Mouse (Mus musculus) layer of hippocampus, postnatal 25 days (tissue): ENCODE results near the gene Pak1. TPM values are rescaled to one million over a fixed set of nuclear protein-coding genes. Genes with fewer than 3 reads are reported as not detected.
"Not testable (repeated sequence)": the region's sequence is repeated elsewhere in the genome, so short reads cannot be mapped to it uniquely, and the experiment has no call there.

Source experiments
- DNase-seq, 2 experiments: peaks; one replicate each; pipeline ENCODE4 v3.0.0; 2022; ENCODE audit warnings: mixed read lengths in 2 of 2, low spot score in 1 of 2; ENCODE audit errors: extremely low spot score in 1 of 2
- total RNA-seq, 2 experiments: library from RNA; stranded (reverse); gene quantifications; 2 replicates each; pipeline ENCODE4 v1.2.3; 2021

Pak1 gene
- total RNA-seq, 2 experiments from 2014 or later = 213 to 237 TPM

DNA sequence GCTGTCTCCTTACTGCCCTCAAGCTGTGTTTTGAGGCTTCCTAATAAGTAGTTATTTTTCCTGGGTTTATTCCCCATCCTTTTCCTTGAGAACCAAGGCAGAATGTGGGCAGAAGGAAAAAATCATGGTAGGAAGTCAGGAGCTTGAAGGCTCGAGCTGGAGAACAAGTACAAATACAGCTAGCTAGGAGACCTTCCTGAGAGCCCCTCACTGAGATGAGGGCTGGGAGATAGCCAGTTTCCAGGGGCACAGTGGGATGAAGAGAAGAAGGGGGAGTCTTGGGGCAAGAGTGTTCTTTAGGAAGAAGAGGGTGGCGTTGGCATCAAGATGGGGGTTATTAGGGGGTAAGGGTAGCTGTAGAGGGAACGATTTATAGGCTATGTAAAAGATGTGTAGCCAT is 56.1 kb downstream of the Pak1 start:
- no peak for DNase-seq

DNA sequence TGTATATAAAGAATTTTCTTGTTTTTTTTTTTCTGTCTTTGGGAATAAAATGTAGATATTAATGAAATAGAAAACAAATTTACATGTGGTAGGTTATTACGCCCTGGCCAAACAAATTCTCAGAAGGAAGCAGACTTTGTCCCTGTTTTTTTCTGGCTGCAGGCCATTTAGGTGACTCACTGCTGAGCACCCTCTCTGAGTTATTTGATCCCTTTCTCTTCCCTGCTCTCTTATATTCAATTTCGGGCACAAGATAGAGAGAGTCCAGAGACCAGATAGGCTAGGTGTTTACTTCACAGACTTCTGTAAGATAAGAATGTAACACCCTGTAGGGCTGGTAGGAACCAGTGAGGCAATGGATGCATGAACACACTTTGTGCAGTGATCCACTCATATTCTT is 57.2 kb downstream of the Pak1 start:
- DNase-seq = no peak

DNA sequence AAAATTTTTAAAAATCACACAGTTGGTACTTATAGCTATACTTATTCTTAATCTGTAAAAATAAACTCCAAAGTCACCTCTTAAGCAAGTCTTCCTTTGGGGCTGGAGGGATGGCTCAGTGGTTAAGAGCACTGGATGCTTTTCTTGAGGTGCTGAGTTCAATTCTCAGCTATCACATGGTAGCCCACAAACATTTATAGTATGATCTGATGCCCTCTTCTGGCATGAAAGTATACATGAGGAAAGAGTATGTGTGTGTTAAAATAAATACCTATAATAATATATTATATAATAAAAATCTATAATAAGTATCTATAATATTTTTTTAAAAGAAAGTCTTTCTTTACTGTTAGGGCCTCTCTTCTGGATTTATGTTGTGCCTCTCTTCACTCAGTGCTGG is 58.2 kb downstream of the Pak1 start:
- no peak for DNase-seq

DNA sequence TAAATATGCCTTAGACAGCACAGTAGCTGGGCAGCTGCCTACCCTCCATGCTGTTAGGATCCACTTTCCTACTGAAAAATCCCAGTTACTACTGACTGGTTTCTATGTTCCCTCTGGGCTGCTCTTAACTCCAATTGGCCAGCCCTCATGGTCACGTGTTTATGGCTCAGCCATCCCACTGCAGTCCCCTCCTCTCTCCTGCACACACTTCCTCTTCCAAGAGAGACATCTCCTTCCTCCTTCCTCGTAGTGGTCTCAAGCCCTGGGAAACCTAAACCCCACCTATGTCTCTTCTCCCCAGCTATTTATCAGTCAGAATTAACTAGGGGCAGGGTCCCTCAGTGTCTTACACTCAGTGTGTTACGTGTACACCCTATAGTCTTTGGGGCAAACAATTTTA is 61.2 kb downstream of the Pak1 start:
- DNase-seq = not testable (repeated sequence)

DNA sequence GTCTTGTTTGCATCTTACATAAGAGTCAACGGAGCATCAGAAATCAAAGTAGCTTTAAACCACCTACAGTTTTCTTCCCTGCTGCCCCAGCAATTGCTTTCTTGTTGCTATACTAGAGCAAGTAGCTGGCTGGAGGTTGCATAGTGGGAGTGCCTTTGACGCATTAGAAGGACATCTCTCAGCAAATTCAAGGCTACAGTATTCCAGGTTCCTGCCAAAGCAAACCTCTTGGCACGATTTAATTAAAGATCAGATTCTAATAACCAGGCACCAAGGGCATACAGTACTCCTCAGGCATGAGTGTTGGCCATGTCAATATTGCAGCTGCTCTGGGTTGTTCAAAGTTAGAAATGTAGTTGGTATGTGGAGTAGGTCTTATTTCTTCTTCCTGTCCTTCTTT is 62.0 kb downstream of the Pak1 start:
- DNase-seq = no peak

DNA sequence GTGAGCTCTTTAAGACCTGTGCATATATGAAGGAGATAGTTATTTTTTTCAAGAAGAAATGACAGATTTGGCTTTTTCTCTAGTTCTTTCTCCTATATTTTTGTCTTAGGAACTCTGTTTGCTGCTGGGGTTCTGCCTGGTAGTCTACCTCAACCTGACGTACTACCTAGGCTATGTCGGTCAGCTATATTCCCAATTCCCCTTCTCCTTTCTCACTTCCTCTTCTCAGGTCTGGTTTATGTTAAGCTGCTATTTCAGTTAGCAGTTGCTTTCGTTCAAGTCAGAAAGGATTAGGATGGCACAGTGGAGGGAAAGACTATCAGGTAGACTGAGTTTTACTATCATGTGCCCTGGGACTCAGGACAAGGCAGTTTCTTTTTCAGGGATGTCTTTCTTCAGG is 75.2 kb downstream of the Pak1 start:
- no peak for DNase-seq

DNA sequence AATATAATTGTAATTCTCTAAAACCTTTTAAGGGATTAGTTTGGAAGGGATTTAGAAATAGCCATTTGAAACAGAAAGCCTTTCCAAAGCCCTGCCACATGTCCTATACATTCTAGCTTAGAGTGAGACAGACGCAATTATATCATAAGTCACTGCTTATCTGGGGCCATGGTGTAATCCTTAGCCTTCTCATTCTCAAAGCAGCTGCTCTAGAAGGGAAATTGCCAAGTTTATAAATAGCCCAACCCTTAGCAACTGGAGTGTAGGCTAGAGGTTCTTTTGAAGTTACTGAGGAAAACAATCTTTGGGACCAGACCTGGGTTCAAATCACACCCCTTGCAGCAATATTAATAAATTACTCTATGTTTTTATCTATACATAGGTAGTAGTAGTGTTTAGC is 76.2 kb downstream of the Pak1 start:
- DNase-seq = no peak

DNA sequence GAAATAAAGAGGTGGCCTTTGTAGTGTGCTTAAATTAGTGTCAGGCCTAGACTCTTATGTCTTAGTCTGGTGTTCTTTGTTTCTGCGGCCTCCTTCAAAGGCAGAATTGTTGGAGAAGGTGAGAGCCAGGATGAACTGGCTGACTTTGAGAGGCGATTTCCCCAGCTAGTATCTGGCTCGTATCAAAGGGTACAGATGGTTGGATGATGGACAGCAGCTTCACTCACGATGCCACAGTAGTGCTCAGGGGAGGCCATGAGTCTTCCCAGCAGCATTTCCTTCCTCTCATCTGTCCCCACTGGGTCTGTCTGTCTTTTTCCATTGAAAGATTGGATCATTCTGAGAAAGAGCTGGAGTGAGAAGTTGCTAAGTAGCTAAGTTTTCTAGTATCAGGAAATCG is 79.5 kb downstream of the Pak1 start:
- DNase-seq = no peak

DNA sequence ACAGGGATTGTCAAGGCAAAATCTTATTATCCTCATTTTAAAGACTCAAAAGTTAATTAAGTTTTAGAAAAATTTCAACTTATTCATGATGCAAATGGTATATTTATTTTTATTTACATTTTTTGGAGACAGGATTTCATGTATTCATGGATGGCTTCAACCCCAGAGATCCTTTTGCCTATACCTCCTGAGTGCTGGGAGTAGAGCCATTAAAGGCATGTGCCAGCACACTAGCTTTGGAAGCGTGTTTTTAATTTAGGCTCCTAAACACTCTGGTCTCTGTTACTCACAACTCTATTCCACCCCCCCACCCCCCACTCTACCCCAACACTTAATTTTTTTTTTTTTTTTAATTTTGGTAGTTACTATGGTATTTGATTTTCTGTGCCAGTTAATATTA is 80.4 kb downstream of the Pak1 start:
- no peak for DNase-seq

DNA sequence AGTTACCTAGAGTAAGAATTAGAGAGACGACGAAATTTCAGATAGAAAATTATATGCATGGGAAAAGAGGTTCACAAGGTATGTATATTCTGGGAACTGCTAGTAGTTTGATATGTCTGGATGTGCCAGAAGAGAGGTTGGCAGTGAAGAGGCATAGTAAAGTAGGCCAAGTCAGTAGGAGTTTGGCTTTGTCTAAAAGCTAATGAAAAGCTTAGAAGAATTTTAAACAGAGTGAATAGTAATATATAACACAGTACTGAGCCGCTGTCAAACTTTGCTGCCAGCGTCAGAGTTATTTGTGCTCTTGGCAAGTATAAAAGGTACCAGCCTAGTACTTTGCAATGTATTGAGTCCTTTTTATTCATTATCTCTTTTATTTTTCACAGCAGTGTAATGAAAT is 84.1 kb downstream of the Pak1 start:
- DNase-seq = no peak

DNA sequence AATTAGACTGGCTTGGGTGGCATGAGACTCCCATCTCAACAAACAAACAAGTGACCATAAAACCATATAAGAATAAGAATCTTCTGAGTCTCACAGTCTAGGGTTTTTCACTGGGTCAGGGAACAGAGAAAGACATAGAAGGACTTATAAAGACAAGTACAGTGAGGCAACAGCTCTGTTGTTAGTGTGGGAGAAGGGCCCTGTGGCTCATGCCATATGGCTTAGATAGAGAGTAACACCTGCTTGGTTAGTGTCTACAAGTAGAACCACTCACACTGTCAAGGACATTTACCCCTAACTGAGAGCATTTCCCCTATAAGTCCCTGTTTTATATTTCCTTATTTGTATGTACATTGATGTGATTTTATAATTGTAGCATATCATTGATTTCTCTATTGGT is 85.0 kb downstream of the Pak1 start:
- no peak for DNase-seq

DNA sequence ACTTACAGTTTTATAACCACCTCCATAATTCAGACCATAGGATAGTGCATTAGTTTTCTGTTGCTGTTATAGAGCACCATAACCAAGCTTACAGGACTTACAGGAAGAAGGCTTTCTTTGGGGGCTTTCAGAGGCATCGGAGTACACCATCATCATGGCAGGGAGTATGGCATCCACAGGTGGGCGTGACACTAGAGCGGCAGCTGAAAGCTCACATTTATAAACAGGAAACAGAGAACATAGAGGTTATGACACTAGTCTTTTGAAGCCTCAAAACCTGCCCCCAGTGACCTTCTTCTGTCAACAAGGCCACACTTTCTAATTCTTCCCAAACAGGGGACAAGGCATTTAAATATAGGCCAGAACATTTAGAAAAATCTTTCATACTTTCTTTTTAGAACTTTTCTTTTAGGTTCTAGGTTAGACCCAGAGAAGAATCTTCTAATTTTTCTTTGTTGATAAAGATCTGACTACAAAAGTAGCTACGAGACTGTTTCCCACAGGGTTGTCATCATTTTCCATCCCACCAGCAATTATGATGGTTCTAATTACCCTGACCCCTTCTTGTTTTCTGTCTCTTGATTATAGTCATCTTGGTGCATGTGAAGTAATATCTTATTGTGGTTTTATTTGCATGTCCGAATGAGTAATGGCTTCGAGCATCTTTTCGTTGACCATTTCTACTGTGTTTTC is 89.7 kb downstream of the Pak1 start:
- no peak for DNase-seq

DNA sequence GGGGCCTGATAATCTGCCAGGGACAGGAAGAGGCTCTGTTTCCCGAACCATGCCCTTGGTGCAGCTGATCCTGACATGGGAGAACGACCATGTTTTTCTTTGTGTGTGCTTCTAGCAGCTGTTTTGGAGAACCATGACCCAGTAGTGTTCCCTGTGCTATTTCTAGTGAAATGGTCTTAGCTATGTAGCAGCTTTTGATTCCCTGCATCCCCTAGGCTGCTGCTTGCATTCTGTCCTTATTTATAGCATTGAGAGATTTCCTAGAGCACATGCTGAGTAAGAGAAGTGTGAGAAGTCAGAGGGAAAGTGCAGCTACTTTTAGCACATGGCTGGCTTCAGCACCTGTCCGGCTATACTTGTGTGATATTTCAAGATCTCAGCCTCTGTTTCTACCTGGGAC is 123.3 kb downstream of the Pak1 start:
- DNase-seq = no peak

DNA sequence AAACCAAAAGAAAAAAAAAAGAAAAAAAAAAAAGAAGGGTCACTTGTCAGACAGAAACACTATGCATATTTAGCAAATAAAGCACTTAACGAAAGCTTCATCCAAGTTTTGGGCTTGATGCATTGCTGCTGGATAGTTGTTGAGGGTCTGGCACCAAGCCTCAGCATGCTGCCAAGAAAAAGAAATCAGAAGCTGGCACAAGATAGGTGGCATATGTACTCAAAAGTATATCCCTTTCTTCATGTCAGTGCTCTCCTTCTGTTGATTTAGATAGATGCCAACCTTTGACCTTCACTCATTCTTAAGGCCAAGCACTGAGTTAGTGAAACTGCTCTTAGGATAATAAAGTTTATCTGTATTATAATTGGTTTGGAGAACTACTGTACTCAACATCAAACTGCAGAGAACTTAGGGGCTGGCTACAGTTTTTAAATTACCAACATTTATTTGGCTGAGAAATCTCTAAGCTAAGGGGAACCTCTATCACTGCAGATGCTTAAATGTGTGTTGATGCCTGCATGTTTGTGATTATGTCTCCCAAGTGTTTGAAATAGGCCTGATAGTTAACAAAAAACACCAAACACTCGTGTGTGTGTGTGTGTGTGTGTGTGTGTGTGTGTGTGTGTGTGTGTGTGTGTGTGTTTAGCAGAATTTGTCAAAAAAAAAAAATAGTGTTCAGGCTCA is 126.6 kb downstream of the Pak1 start:
- no peak for DNase-seq

DNA sequence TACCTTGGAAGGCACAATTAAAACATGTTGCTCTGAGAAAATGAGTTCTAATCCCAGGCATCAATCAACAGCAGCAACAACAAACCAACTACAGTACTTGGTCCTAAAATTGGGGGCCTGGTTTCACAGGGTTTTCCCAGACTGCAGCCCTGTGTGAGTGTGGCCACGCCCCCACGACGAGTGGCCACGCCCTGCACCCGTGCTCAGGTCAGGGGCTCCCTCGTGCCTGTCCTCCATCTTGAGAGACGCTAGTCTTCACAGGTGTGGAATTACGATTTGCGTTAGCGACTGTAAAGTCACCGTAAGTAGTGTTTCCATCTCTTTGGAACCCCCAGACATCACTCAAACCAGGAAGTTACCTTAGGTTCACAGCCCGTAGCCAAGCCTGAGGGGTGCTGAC is 131.4 kb downstream of the Pak1 start, which contains the start of gene Gdpd4:
TSS of gene Gdpd4 (plus strand) at position 214 of the 400 bp plus-strand sequence.
- DNase-seq = no peak

DNA sequence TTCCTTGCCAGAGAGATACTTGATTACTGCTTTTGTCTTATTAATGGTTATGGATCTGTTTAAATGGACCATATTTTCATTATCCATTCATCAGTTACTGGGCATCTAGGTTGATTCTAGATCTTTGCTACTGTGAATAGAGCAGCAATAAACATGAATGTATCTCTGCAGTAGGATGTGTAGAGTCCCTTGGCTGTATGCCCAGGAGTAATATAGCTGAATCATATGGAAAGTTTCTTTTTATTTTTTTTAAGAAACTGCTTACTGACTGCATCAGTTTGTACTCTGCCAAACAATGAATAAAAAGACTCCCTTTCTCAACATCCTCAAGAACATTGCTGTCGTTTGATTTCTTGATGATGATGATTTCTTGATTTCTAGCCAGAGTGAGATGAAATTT is 137.5 kb downstream of the Pak1 start:
- DNase-seq = no peak

DNA sequence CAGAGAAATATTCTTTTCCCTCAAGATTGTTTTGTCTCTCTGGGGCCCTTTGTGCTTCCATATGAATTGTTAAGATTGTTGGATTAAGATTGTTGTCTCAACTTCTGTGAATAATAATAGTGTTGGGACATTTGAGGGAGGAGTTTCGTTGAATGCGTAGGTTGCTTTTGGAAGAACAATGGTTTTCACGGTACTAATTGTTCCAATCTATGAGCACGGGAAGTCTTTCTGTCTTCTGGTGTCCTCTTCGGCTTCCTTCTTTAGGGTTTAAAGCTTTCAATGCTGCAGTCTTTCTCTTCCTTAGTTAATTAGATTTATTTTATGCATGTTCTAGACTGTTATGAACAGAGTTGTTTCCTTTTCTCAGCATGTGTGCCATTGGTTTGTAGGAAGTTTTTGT is 138.6 kb downstream of the Pak1 start:
- no peak for DNase-seq

DNA sequence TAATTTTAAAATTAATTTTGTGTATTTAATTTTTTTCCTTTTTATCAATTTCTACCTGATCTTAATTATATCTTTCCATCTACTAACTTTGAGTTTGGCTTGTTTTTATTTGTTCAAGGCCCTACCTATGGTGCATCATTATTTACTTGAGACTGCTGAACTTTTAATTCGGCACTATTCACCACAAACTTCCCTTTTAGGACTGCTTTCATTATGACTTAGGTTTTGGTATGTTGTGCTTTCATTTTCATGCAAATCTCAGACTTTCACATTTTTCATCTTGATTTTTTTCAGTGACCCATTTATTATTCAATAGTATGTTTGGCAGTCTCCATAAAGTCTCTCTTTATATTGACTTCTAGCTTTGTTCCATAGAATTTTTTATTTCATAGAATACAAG is 156.1 kb downstream of the Pak1 start:
- DNase-seq = no peak
